Mouse (Mus musculus): ENCODE data around the gene 5730522E02Rik. TPM values are rescaled to one million over a fixed set of nuclear protein-coding genes. Genes with fewer than 3 reads are reported as not detected.

The 5730522E02Rik gene
- total RNA-seq, 2 experiments from 2014 or later = 13.9 to 14.0 TPM

DNA sequence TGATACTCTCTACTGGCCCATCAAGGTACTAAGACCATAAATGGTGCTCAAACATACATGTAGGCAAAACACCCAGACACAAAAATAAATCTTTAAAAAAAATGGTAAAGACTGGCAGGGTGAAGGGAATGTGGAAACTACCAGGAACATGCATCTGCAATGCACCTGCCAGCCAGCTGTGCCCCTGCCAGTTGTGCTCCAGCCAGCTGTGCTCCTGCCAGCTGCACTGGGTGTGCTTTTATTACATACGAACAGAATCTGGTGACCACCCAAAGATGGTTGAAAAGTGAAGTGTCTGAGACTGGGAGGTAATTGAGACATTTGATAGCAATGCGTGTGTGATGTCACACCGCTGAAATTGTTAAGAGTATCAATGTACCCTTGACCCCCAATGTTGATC lies 98.4 kb downstream of the 5730522E02Rik start:
- H3K27ac ChIP-seq = no peak overlapping the region
- no peak for DNase-seq (ENCODE audit: low spot score in 2 of 2)
- H3K4me3 ChIP-seq = no peak overlapping the region
- no peak for TF ChIP-seq CTCF (conservative IDR thresholded peaks at IDR 0.05)

DNA sequence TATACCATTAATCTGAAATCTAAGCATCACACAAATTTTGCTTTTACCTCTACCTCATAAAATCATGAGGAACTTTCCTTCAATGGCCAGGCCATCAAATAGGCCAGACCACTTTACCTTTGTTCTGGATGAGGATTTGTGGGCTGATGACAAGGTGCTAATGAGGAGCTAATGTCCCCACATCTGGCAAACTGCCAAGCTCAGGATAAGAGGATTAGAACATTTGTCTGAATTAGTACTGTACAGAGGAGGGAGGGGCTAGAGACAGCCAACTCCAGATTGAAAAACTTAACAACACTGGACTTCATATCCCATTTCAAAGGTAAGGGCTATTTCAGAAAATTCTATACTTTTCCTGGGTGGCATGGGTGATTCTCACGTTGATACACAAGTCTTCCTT lies 101.9 kb downstream of the 5730522E02Rik start:
- TF ChIP-seq CTCF (conservative IDR thresholded peaks at IDR 0.05) = no peak
- DNase-seq (ENCODE audit: low spot score in 2 of 2) = no peak
- Histone ChIP-seq H3K27ac (no peak overlapping the region), H3K4me3 (no peak overlapping the region)

DNA sequence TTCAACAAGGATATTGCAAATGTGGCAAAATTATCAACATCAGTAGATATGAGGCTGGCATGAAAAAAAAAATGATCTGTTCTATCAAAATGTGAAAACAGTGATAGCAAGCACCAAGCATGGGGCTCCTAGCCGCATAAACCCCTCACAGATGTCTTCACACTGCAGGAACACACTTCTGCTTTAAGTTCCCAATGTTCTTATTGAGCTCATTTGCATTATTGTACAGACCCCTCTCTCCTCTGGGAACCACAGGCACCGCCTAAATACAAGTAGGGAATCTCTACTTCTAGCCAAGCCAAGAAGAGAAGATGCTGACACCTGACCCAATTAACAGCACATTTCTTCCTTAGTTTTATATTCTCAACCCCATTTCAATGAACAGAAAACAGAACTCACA lies 105.9 kb downstream of the 5730522E02Rik start:
- no peak for TF ChIP-seq CTCF (conservative IDR thresholded peaks at IDR 0.05)
- no peak for DNase-seq (ENCODE audit: low spot score in 2 of 2)
- Histone ChIP-seq H3K4me3 (no peak overlapping the region), H3K27ac (peak overlapping the region; percentile 84)

DNA sequence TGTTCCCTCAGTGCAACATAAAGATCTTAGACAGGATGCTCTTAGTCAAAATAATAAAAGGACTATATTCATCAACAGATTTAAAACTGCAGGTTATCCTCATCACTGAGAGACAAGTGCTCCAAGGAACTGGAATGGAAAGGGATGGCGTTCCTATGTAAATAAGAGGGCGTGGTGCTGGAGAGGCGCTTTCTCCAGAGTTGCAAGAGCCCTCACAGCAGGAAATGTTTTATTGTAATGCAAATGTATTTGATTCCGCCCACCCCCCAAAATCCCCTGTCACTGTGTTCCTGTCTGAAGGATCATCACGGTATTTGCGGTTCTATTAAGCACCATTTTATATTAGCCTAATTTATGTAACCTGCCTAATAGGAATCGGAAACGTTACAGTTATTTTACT lies 106.9 kb downstream of the 5730522E02Rik start:
- Histone ChIP-seq H3K4me3 (peak overlapping the region; percentile 30), H3K27ac (peak overlapping the region; percentile 84)
- no peak for TF ChIP-seq CTCF (conservative IDR thresholded peaks at IDR 0.05)
- DNase-seq (ENCODE audit: low spot score in 2 of 2) = no peak

DNA sequence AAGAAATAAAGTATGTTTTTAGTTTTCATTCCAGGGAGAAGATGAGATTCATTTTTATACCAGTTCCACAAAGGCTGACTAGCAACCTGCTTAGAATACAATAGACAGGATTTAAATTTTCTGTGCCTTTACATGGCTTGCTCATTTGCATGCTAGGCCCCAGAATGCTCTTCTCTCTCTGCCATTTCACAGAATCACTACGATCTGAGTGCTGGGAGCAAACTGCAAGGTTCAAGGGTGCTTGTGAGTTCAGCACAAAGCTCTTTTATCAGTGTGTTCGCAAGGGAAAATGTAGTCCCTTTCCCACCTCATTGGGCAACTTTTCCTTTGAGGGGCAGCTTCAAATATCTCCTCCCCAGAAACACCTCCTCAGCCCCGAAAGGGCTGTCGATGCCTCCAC lies 107.7 kb downstream of the 5730522E02Rik start:
- no peak for TF ChIP-seq CTCF (conservative IDR thresholded peaks at IDR 0.05)
- peak overlapping the region; percentile 84 for H3K27ac ChIP-seq
- H3K4me3 ChIP-seq = no peak overlapping the region
- no peak for DNase-seq (ENCODE audit: low spot score in 2 of 2)

DNA sequence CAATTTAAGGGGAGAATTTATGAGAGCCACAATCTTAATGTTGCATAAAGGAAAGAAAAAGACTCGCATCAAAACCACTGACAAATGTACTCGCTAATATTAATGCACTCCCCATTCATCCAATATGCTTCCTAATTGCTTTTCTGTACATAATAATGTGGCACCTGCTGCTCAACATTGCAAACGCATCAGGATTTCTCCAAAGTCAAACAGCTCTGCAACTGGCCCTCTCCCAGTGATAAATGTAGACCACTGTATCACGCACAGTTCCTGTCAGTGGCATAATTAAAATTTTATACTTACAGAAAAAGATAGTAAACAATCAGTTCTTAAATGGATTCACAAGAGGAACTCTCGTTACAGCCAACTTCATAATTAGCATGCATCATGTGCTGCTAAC lies 110.5 kb downstream of the 5730522E02Rik start:
- TF ChIP-seq CTCF (conservative IDR thresholded peaks at IDR 0.05) = no peak
- peak overlapping the region; percentile 56 for H3K27ac ChIP-seq
- no peak for DNase-seq (ENCODE audit: low spot score in 2 of 2)

DNA sequence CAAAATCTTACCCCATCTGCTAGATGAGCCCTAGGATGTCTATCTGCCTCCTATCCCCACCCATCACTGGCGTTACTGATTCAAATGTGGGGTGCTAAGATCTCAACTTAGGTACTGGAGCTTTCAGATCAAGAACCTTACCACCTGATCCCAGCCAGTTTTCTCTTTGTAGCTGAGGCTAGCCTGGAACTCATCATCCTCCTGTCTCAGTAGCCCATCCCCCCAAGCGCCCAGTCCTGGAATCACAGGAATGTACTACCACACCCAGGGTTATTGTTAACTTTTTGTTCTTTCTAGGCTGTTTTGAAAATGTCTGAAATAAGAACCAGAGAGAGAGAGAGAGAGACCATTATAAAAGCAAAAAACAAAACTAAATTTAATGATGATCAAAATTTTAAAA lies 111.6 kb downstream of the 5730522E02Rik start:
- DNase-seq (ENCODE audit: low spot score in 2 of 2) = no peak
- no peak overlapping the region for H3K27ac ChIP-seq
- H3K4me3 ChIP-seq = no peak overlapping the region
- TF ChIP-seq CTCF (conservative IDR thresholded peaks at IDR 0.05) = no peak

More for the DNA sequence above, 110.5 kb downstream of the 5730522E02Rik start:
- H3K4me3 ChIP-seq = no peak overlapping the region

DNA sequence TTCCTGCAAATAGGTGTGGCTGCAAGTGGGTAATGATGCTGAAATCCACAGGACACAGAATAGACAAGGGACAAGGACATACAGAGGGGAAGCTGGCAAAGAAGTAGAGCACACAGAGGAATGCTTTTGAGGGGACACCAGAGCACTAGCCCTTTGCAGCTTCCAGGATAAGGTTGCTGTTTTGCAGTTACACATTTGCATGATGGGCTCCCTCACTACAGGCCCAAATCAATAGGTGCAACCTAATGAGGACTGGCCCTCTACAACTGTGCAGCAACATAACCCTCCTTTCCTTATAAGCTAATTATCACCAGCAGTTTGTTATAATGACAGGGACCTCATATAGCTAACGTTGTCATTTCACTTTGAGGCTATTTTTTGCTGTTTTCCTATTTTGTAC lies 114.5 kb downstream of the 5730522E02Rik start:
- Histone ChIP-seq H3K27ac (no peak overlapping the region), H3K4me3 (no peak overlapping the region)
- TF ChIP-seq CTCF (conservative IDR thresholded peaks at IDR 0.05) = no peak
- DNase-seq (ENCODE audit: low spot score in 2 of 2) = no peak

DNA sequence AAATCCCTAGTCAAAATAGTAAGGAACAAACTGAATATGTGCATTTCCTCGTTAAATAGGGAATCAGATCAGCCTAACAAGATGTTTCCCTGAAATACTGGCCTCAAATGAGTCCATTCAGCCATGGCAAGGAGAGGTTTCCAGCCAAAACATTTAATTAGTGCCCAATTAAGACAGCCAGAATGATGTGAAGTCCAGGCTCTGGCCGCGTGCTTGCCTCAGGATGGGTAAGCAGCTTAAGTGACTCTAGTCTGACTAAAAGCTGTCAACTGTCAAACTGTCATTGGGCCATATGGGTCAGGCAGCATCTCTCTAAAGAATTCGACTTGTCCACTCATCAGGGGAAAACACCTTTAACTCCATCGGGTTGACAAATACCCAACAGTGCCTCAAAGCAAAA lies 121.6 kb downstream of the 5730522E02Rik start:
- no peak overlapping the region for H3K4me3 ChIP-seq
- no peak overlapping the region for H3K27ac ChIP-seq
- no peak for TF ChIP-seq CTCF (conservative IDR thresholded peaks at IDR 0.05)
- no peak for DNase-seq (ENCODE audit: low spot score in 2 of 2)

DNA sequence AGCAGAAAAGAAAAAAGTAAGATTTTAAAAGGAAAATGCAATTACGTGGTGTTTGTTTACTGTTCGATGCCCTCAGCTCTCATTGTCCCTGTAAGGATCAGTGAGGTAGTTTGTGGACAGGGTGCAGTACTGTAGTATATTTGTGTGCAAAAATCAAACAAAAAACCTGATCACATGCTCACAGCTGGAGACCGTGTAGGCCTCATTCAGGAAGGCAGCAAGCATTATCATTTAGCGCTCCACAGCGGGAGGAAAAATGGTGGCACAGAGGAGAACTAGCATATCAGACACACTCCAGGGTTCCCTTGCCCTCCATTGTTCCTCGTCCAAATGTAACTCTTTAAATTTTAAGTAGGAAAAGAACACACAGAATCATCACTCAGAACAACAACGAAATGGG lies 123.9 kb downstream of the 5730522E02Rik start:
- Histone ChIP-seq H3K4me3 (no peak overlapping the region), H3K27ac (no peak overlapping the region)
- no peak for DNase-seq (ENCODE audit: low spot score in 2 of 2)
- no peak for TF ChIP-seq CTCF (conservative IDR thresholded peaks at IDR 0.05)

DNA sequence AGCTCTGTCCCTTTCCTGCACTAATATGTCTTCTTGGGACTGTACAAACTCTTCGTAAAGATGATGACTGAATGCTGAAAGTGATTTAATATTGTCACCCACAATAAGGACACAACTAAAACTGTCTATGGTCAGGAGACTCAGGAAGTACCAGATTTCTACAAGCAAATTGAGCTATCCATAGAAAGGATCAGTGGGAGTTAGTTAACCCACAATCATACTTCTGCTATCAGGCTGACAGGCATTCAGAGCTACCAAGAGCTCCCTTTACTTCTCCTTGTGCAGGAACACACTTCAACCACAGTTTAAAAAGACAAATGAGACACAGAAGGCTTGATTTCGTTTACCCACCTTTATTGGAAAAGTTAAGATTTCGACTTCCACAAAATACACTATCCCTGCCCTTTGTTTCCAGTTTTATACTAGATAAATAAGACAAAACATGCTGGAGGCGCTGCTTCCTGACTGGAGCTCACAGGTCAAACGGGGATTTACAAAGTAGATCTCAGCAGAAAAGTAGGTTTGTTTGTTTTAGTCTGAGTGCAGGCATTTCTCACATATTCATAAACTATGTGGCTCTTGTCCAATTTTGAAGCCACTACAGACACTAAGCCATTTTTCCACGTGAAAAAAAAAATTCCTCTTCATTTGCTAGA lies 125.1 kb downstream of the 5730522E02Rik start:
- Histone ChIP-seq H3K27ac (no peak overlapping the region), H3K4me3 (no peak overlapping the region)
- TF ChIP-seq CTCF (conservative IDR thresholded peaks at IDR 0.05) = no peak
- no peak for DNase-seq (ENCODE audit: low spot score in 2 of 2)

DNA sequence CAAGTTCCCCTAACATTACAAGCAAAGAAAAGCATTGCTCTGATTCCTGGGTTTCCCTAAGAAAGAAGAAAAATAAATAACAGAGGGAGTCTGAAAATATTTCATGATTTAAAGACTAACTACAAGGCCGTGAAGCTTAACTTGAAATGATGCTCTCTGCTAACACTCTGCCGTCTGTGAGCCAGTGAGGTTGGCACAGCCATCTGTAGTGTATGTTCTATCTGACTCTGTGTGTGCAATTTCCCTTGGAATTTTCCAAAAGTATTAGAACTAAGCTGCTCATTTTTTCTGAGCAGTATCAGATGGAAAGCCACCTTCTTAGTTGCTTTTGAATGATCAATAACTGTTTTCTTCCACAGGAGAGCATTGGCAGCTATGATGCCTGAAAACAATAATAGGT lies 134.2 kb downstream of the 5730522E02Rik start:
- peak in 1 of 2 experiments; percentile 31 for DNase-seq (ENCODE audit: low spot score in 2 of 2)
- no peak for TF ChIP-seq CTCF (conservative IDR thresholded peaks at IDR 0.05)
- Histone ChIP-seq H3K4me3 (no peak overlapping the region), H3K27ac (peak overlapping the region; percentile 80)

DNA sequence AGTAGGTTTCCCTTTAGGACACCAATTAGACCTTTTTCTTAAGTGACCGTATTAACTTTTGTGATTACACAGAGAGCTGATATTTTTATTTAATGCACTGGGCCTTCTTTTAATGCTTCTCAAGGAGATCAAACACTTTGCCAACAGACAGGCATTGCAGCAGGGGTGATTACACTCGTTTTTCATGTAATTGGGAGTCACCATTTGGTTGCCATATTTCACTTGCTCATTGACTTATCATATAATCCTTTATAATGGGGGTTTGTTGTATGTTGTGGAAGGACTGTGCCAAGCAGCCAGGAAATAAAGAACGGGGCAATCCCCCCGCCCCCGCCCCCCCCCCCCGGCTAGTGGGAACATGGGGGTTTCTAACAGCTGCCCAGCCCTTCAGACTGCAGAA lies 135.0 kb downstream of the 5730522E02Rik start:
- no peak for DNase-seq (ENCODE audit: low spot score in 2 of 2)
- TF ChIP-seq CTCF (conservative IDR thresholded peaks at IDR 0.05) = no peak
- Histone ChIP-seq H3K27ac (peak overlapping the region; percentile 80; the same call in 1 of the 2 replicates), H3K4me3 (no peak overlapping the region)

DNA sequence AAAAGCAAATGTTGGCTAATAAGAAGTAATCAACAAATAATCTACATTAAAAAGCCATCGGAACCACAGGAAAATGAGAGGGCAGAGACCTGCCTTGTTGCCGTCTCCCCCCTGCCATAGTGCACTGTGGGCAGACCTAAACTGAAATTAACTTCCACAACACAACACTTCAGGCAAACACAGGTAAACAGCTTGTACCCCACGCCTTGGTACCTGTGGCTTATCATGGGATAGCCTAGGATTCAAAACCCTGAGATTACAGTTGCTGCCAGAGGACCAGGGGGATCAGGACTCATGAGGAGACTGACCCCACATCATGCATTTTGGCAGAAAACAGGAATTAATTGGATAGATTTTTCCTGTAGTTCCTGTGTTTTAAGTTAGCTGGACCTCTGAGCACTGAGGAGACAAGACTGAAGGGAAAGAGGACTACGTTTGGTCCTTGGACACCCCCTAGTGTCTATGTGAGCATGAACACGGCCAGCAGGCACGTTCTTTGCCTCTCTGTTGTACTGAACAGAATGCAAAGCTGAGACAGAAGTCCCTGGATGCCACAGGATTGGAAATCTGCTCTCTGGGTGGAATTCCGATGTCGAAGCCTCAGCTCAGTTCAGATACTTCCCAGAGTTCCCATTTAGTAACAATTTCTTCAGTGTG lies 136.8 kb downstream of the 5730522E02Rik start:
- Histone ChIP-seq H3K4me3 (no peak overlapping the region), H3K27ac (peak overlapping the region; percentile 80)
- DNase-seq (ENCODE audit: low spot score in 2 of 2) = peak; percentile 80 to 83
- peak; percentile 90 for TF ChIP-seq CTCF (conservative IDR thresholded peaks at IDR 0.05)
